Mouse (Mus musculus) erythroblast, embryonic 14.5 days (primary cell): ENCODE measurements around the gene Gm8439. TPM values are rescaled to one million over a fixed set of nuclear protein-coding genes. Genes with fewer than 3 reads are reported as not detected.

ENCODE experiments used
- H3K27me3 ChIP-seq: 2 replicates; pipeline ENCODE4 v1.6.1; 2012; ENCODE audit warnings: inconsistent platforms; ENCODE audit not compliant: control insufficient read depth
- H3K36me3 ChIP-seq: 2 replicates; pipeline ENCODE4 v1.6.1; 2012; ENCODE audit warnings: mild to moderate bottlenecking, inconsistent platforms; ENCODE audit not compliant: control insufficient read depth
- H3K4me1 ChIP-seq: 2 replicates; pipeline ENCODE4 v1.6.1; 2012; ENCODE audit warnings: inconsistent platforms; ENCODE audit not compliant: control insufficient read depth
- H3K4me3 ChIP-seq: replicated peaks from 2 replicates; pipeline ENCODE3; 2012; ENCODE audit warnings: moderate library complexity, mild to moderate bottlenecking, inconsistent platforms
- H3K9me3 ChIP-seq: 2 replicates; pipeline ENCODE4 v1.6.1; 2012; ENCODE audit warnings: low read length, inconsistent platforms, mixed read lengths; ENCODE audit not compliant: control insufficient read depth
- GATA1 ChIP-seq: IDR thresholded peaks from 2 replicates; pipeline ENCODE4 v1.6.1; 2012; ENCODE audit warnings: low read length, inconsistent platforms, mixed read lengths
- TAL1 ChIP-seq: IDR thresholded peaks from 3 replicates; pipeline ENCODE4 v1.6.1; 2012; ENCODE audit warnings: low read length, inconsistent platforms, mixed read lengths
- polyA plus RNA-seq: library from polyadenylated mRNA; stranded (reverse); fragments of >175 nt; gene quantifications from 2 replicates; pipeline ENCODE4 v1.2.3, GENCODE M21; 2012

The Gm8439 gene
- polyA plus RNA-seq, 1 experiment: not detected

GRCm38 (mm10) chr4:120602669-120603068, 14.1 kb downstream of the Gm8439 start:
- no peaks in the 10 kb centered on the region for H3K36me3 ChIP-seq
- H3K9me3 ChIP-seq: no peaks in the 10 kb centered on the region
- no peak overlapping the region for H3K4me3 ChIP-seq
- H3K27me3 ChIP-seq: no peaks in the 10 kb centered on the region
- H3K4me1 ChIP-seq: peaks cover 20% of the 10 kb centered on the region
- TF ChIP-seq TAL1 (no peak), GATA1 (no peak)

- peaks cover 24% of the 10 kb centered on the region for H3K4me1 ChIP-seq
- TF ChIP-seq GATA1 (no peak), TAL1 (no peak)
- H3K4me3 ChIP-seq: no peak overlapping the region
- H3K27me3 ChIP-seq: no peaks in the 10 kb centered on the region
- H3K9me3 ChIP-seq: no peaks in the 10 kb centered on the region
- H3K36me3 ChIP-seq: no peaks in the 10 kb centered on the region
Observed at GRCm38 (mm10) chr4:120606941-120607340, 18.4 kb downstream of the Gm8439 start.

GRCm38 (mm10) chr4:120611005-120611404, 22.5 kb downstream of the Gm8439 start:
- H3K4me3 ChIP-seq: no peak overlapping the region
- no peaks in the 10 kb centered on the region for H3K27me3 ChIP-seq
- H3K9me3 ChIP-seq: no peaks in the 10 kb centered on the region
- no peak for TF ChIP-seq GATA1
- TF ChIP-seq TAL1: no peak
- no peaks in the 10 kb centered on the region; the same call in 1 of the 2 replicates for H3K36me3 ChIP-seq
- peaks cover 57% of the 10 kb centered on the region for H3K4me1 ChIP-seq

GRCm38 (mm10) chr4:120612304-120613080, 23.9 kb downstream of the Gm8439 start:
- TF ChIP-seq TAL1: no peak
- TF ChIP-seq GATA1: no peak
- H3K36me3 ChIP-seq: no peaks in the 10 kb centered on the region; the same call in 1 of the 2 replicates
- peaks cover 59% of the 10 kb centered on the region for H3K4me1 ChIP-seq
- H3K4me3 ChIP-seq: no peak overlapping the region
- no peaks in the 10 kb centered on the region for H3K27me3 ChIP-seq
- H3K9me3 ChIP-seq: no peaks in the 10 kb centered on the region

- H3K4me3 ChIP-seq: no peak overlapping the region
- no peaks in the 10 kb centered on the region for H3K9me3 ChIP-seq
- no peaks in the 10 kb centered on the region; the same call in 1 of the 2 replicates for H3K36me3 ChIP-seq
- H3K4me1 ChIP-seq: peaks cover 62% of the 10 kb centered on the region
- no peaks in the 10 kb centered on the region for H3K27me3 ChIP-seq
- TF ChIP-seq TAL1 (no peak), GATA1 (no peak)
Observed at GRCm38 (mm10) chr4:120613691-120614329, 25.3 kb downstream of the Gm8439 start.

- Histone ChIP-seq H3K27me3 (no peaks in the 10 kb centered on the region), H3K4me3 (no peak overlapping the region), H3K9me3 (no peaks in the 10 kb centered on the region), H3K36me3 (no peaks in the 10 kb centered on the region; the same call in 1 of the 2 replicates), H3K4me1 (peaks cover 69% of the 10 kb centered on the region)
- no peak for TF ChIP-seq GATA1
- TF ChIP-seq TAL1: no peak
Observed at GRCm38 (mm10) chr4:120614644-120615043, 26.1 kb downstream of the Gm8439 start.

GRCm38 (mm10) chr4:120615528-120616081, 27.1 kb downstream of the Gm8439 start:
- peaks cover 71% of the 10 kb centered on the region for H3K4me1 ChIP-seq
- no peaks in the 10 kb centered on the region; the same call in 1 of the 2 replicates for H3K36me3 ChIP-seq
- TF ChIP-seq GATA1 (no peak), TAL1 (no peak)
- no peaks in the 10 kb centered on the region for H3K9me3 ChIP-seq
- no peak overlapping the region for H3K4me3 ChIP-seq
- H3K27me3 ChIP-seq: no peaks in the 10 kb centered on the region

GRCm38 (mm10) chr4:120616199-120617025, 27.9 kb downstream of the Gm8439 start:
- Histone ChIP-seq H3K4me3 (no peak overlapping the region), H3K36me3 (no peaks in the 10 kb centered on the region; the same call in 1 of the 2 replicates), H3K9me3 (no peaks in the 10 kb centered on the region), H3K4me1 (peaks cover 70% of the 10 kb centered on the region), H3K27me3 (no peaks in the 10 kb centered on the region)
- TF ChIP-seq GATA1 (no peak), TAL1 (no peak)
